Mouse (Mus musculus) cerebellum, adult 9-10 months (tissue): ENCODE measurements around the gene B230307C23Rik.
"Not testable (repeated sequence)": the region's sequence is repeated elsewhere in the genome, so short reads cannot be mapped to it uniquely, and the experiment has no call there.

ENCODE experiments used
- DNase-seq: peaks from one replicate; pipeline ENCODE4 v3.0.0; 2022

B230307C23Rik gene

GRCm38 (mm10) chr16:97996616-97997382, at the start of gene B230307C23Rik:
TSS of gene B230307C23Rik (plus strand) at chr16:97997315.
- DNase-seq: peak; percentile 82

GRCm38 (mm10) chr16:97948836-97949235, 48.3 kb upstream of the B230307C23Rik start:
- no peak for DNase-seq

GRCm38 (mm10) chr16:97950061-97950460, 47.1 kb upstream of the B230307C23Rik start:
- DNase-seq: no peak

GRCm38 (mm10) chr16:97952371-97952770, 44.7 kb upstream of the B230307C23Rik start:
- DNase-seq: no peak

GRCm38 (mm10) chr16:97952801-97953200, 44.3 kb upstream of the B230307C23Rik start:
- no peak for DNase-seq

- DNase-seq: no peak
Observed at GRCm38 (mm10) chr16:97953300-97953699, 43.8 kb upstream of the B230307C23Rik start.

GRCm38 (mm10) chr16:97956011-97956410, 41.1 kb upstream of the B230307C23Rik start:
- no peak for DNase-seq

GRCm38 (mm10) chr16:97957626-97958025, 39.5 kb upstream of the B230307C23Rik start:
- DNase-seq: no peak

GRCm38 (mm10) chr16:97958401-97958973, 38.6 kb upstream of the B230307C23Rik start:
- no peak for DNase-seq

- DNase-seq: peak; percentile 15
Observed at GRCm38 (mm10) chr16:97960348-97960747, 36.8 kb upstream of the B230307C23Rik start.

GRCm38 (mm10) chr16:97961381-97962150, 35.5 kb upstream of the B230307C23Rik start:
- DNase-seq: no peak

GRCm38 (mm10) chr16:97962151-97962948, 34.8 kb upstream of the B230307C23Rik start, which contains the start of the genes C2cd2 and Zbtb21:
TSS of gene C2cd2 (minus strand) at chr16:97962598.
TSS of gene Zbtb21 (minus strand) at chr16:97962622.
- peak; percentile 98 for DNase-seq

- DNase-seq: no peak
Observed at GRCm38 (mm10) chr16:97963956-97964540, 33.1 kb upstream of the B230307C23Rik start.

GRCm38 (mm10) chr16:97977277-97977676, 19.8 kb upstream of the B230307C23Rik start:
- DNase-seq: no peak

- no peak for DNase-seq
Observed at GRCm38 (mm10) chr16:97977722-97978121, 19.4 kb upstream of the B230307C23Rik start.

- DNase-seq: no peak
Observed at GRCm38 (mm10) chr16:97981362-97981761, 15.8 kb upstream of the B230307C23Rik start.

GRCm38 (mm10) chr16:97984589-97984988, 12.5 kb upstream of the B230307C23Rik start:
- DNase-seq: no peak

- DNase-seq: no peak
Observed at GRCm38 (mm10) chr16:97991517-97991916, 5.6 kb upstream of the B230307C23Rik start.

- DNase-seq: not testable (repeated sequence)
Observed at GRCm38 (mm10) chr16:97992477-97992876, 4.6 kb upstream of the B230307C23Rik start.

- peak; percentile 10 for DNase-seq
Observed at GRCm38 (mm10) chr16:97995849-97996615, 1.1 kb upstream of the B230307C23Rik start.

GRCm38 (mm10) chr16:97997383-97997731, 242 bp downstream of the B230307C23Rik start:
- not testable (repeated sequence) for DNase-seq
